Mouse (Mus musculus): ENCODE data around the gene Galnt12. TPM values are rescaled to one million over a fixed set of nuclear protein-coding genes. Genes with fewer than 3 reads are reported as not detected.

The Galnt12 gene
- polyA plus RNA-seq, 1 experiment, result 2.5 TPM

GRCm38 (mm10) chr4:47141444-47142154, 49.9 kb downstream of the Galnt12 start:
- no peak overlapping the region for H3K4me3 ChIP-seq (ENCODE audit: insufficient read depth, low read length)
- H3K4me1 ChIP-seq (ENCODE audit: control insufficient read depth, insufficient read depth, low read length), result peaks cover 4% of the 10 kb centered on the region
- TF ChIP-seq CTCF (IDR thresholded peaks at IDR 0.05; ENCODE audit: extremely low read depth, insufficient read depth, low read length) (no peak), POLR2A (IDR thresholded peaks at IDR 0.05; ENCODE audit: extremely low read depth, insufficient read depth, low read length) (no peak)
- H3K27ac ChIP-seq (ENCODE audit: insufficient read depth, low read length), result no peak overlapping the region

GRCm38 (mm10) chr4:47143849-47144248, 52.1 kb downstream of the Galnt12 start:
- H3K27ac ChIP-seq (ENCODE audit: insufficient read depth, low read length), result no peak overlapping the region
- no peak overlapping the region for H3K4me3 ChIP-seq (ENCODE audit: insufficient read depth, low read length)
- H3K4me1 ChIP-seq (ENCODE audit: control insufficient read depth, insufficient read depth, low read length), result no peaks in the 10 kb centered on the region
- TF ChIP-seq CTCF (IDR thresholded peaks at IDR 0.05; ENCODE audit: extremely low read depth, insufficient read depth, low read length), result no peak

GRCm38 (mm10) chr4:47145341-47145740, 53.6 kb downstream of the Galnt12 start:
- no peak overlapping the region for H3K27ac ChIP-seq (ENCODE audit: insufficient read depth, low read length)
- no peak overlapping the region for H3K4me3 ChIP-seq (ENCODE audit: insufficient read depth, low read length)
- no peaks in the 10 kb centered on the region for H3K4me1 ChIP-seq (ENCODE audit: control insufficient read depth, insufficient read depth, low read length)
- no peak for TF ChIP-seq CTCF (IDR thresholded peaks at IDR 0.05; ENCODE audit: extremely low read depth, insufficient read depth, low read length)
- no peak for TF ChIP-seq POLR2A (IDR thresholded peaks at IDR 0.05; ENCODE audit: extremely low read depth, insufficient read depth, low read length)

GRCm38 (mm10) chr4:47146561-47146960, 54.9 kb downstream of the Galnt12 start:
- Histone ChIP-seq H3K4me1 (ENCODE audit: control insufficient read depth, insufficient read depth, low read length) (no peaks in the 10 kb centered on the region), H3K4me3 (ENCODE audit: insufficient read depth, low read length) (no peak overlapping the region)

GRCm38 (mm10) chr4:47149963-47150362, 58.3 kb downstream of the Galnt12 start:
- H3K4me3 ChIP-seq (ENCODE audit: insufficient read depth, low read length), result no peak overlapping the region
- H3K27ac ChIP-seq (ENCODE audit: insufficient read depth, low read length), result no peak overlapping the region
- no peak for TF ChIP-seq POLR2A (IDR thresholded peaks at IDR 0.05; ENCODE audit: extremely low read depth, insufficient read depth, low read length)
- no peak for TF ChIP-seq CTCF (IDR thresholded peaks at IDR 0.05; ENCODE audit: extremely low read depth, insufficient read depth, low read length)
- no peaks in the 10 kb centered on the region for H3K4me1 ChIP-seq (ENCODE audit: control insufficient read depth, insufficient read depth, low read length)

More at GRCm38 (mm10) chr4:47146561-47146960, 54.9 kb downstream of the Galnt12 start:
- TF ChIP-seq POLR2A (IDR thresholded peaks at IDR 0.05; ENCODE audit: extremely low read depth, insufficient read depth, low read length), result no peak
- TF ChIP-seq CTCF (IDR thresholded peaks at IDR 0.05; ENCODE audit: extremely low read depth, insufficient read depth, low read length), result no peak
- no peak overlapping the region for H3K27ac ChIP-seq (ENCODE audit: insufficient read depth, low read length)

- TF ChIP-seq POLR2A (IDR thresholded peaks at IDR 0.05; ENCODE audit: extremely low read depth, insufficient read depth, low read length) (no peak), CTCF (IDR thresholded peaks at IDR 0.05; ENCODE audit: extremely low read depth, insufficient read depth, low read length) (no peak)
- Histone ChIP-seq H3K4me1 (ENCODE audit: control insufficient read depth, insufficient read depth, low read length) (no peaks in the 10 kb centered on the region), H3K4me3 (ENCODE audit: insufficient read depth, low read length) (no peak overlapping the region), H3K27ac (ENCODE audit: insufficient read depth, low read length) (no peak overlapping the region)
Measured at GRCm38 (mm10) chr4:47150806-47151205, 59.1 kb downstream of the Galnt12 start.

GRCm38 (mm10) chr4:47151553-47152183, 60.0 kb downstream of the Galnt12 start:
- H3K4me3 ChIP-seq (ENCODE audit: insufficient read depth, low read length), result no peak overlapping the region
- TF ChIP-seq POLR2A (IDR thresholded peaks at IDR 0.05; ENCODE audit: extremely low read depth, insufficient read depth, low read length) (no peak), CTCF (IDR thresholded peaks at IDR 0.05; ENCODE audit: extremely low read depth, insufficient read depth, low read length) (no peak)
- H3K4me1 ChIP-seq (ENCODE audit: control insufficient read depth, insufficient read depth, low read length), result no peaks in the 10 kb centered on the region
- H3K27ac ChIP-seq (ENCODE audit: insufficient read depth, low read length), result no peak overlapping the region

GRCm38 (mm10) chr4:47161103-47161755, 69.5 kb downstream of the Galnt12 start:
- Histone ChIP-seq H3K4me3 (ENCODE audit: insufficient read depth, low read length) (no peak overlapping the region), H3K27ac (ENCODE audit: insufficient read depth, low read length) (no peak overlapping the region), H3K4me1 (ENCODE audit: control insufficient read depth, insufficient read depth, low read length) (no peaks in the 10 kb centered on the region)
- TF ChIP-seq CTCF (IDR thresholded peaks at IDR 0.05; ENCODE audit: extremely low read depth, insufficient read depth, low read length) (no peak), POLR2A (IDR thresholded peaks at IDR 0.05; ENCODE audit: extremely low read depth, insufficient read depth, low read length) (no peak)

GRCm38 (mm10) chr4:47161756-47162587, 70.3 kb downstream of the Galnt12 start:
- H3K4me1 ChIP-seq (ENCODE audit: control insufficient read depth, insufficient read depth, low read length), result no peaks in the 10 kb centered on the region
- H3K4me3 ChIP-seq (ENCODE audit: insufficient read depth, low read length), result no peak overlapping the region
- TF ChIP-seq CTCF (IDR thresholded peaks at IDR 0.05; ENCODE audit: extremely low read depth, insufficient read depth, low read length) (no peak), POLR2A (IDR thresholded peaks at IDR 0.05; ENCODE audit: extremely low read depth, insufficient read depth, low read length) (no peak)
- no peak overlapping the region for H3K27ac ChIP-seq (ENCODE audit: insufficient read depth, low read length)

Data from cortical plate, adult 2 months (tissue).